Mouse (Mus musculus): ENCODE results near the gene Agfg1.
A peak's percentile ranks its signal among the peaks of the same experiment; 100 is the strongest.

Agfg1 gene

GRCm38 (mm10) chr1:82839296-82839613 is at the start of gene Agfg1:
TSS of gene Agfg1 (plus strand) at chr1:82839483.
- peak; percentile 97 for DNase-seq

- no peak for DNase-seq
Observed at GRCm38 (mm10) chr1:82791105-82791504, 48.2 kb upstream of the Agfg1 start.

GRCm38 (mm10) chr1:82792238-82792637 is 47.0 kb upstream of the Agfg1 start:
- DNase-seq, result no peak

- no peak for DNase-seq
Observed at GRCm38 (mm10) chr1:82793110-82793509, 46.2 kb upstream of the Agfg1 start.

GRCm38 (mm10) chr1:82793986-82794385 is 45.3 kb upstream of the Agfg1 start:
- no peak for DNase-seq

GRCm38 (mm10) chr1:82795211-82795610 is 44.1 kb upstream of the Agfg1 start:
- no peak for DNase-seq

- DNase-seq, result peak; percentile 61
Observed at GRCm38 (mm10) chr1:82795702-82796443, 43.4 kb upstream of the Agfg1 start.

GRCm38 (mm10) chr1:82797088-82797487 is 42.2 kb upstream of the Agfg1 start:
- DNase-seq, result no peak

- peak; percentile 27 for DNase-seq
Observed at GRCm38 (mm10) chr1:82798304-82798703, 41.0 kb upstream of the Agfg1 start.

GRCm38 (mm10) chr1:82798922-82799321 is 40.4 kb upstream of the Agfg1 start:
- DNase-seq, result peak; percentile 40

GRCm38 (mm10) chr1:82801105-82801783 is 38.0 kb upstream of the Agfg1 start:
- DNase-seq, result no peak

- DNase-seq, result no peak
Observed at GRCm38 (mm10) chr1:82803608-82804007, 35.7 kb upstream of the Agfg1 start.

GRCm38 (mm10) chr1:82804059-82804458 is 35.2 kb upstream of the Agfg1 start:
- no peak for DNase-seq

- DNase-seq, result peak; percentile 31
Observed at GRCm38 (mm10) chr1:82806391-82806790, 32.9 kb upstream of the Agfg1 start.

GRCm38 (mm10) chr1:82807206-82807605 is 32.1 kb upstream of the Agfg1 start:
- DNase-seq, result no peak

GRCm38 (mm10) chr1:82808564-82808963 is 30.7 kb upstream of the Agfg1 start:
- no peak for DNase-seq

- no peak for DNase-seq
Observed at GRCm38 (mm10) chr1:82811766-82812165, 27.5 kb upstream of the Agfg1 start.

GRCm38 (mm10) chr1:82815941-82816716 is 23.2 kb upstream of the Agfg1 start:
- peak; percentile 36 for DNase-seq

GRCm38 (mm10) chr1:82819366-82819765 is 19.9 kb upstream of the Agfg1 start:
- DNase-seq, result no peak

GRCm38 (mm10) chr1:82820179-82820578 is 19.1 kb upstream of the Agfg1 start:
- DNase-seq, result no peak

- DNase-seq, result no peak
Observed at GRCm38 (mm10) chr1:82820626-82821186, 18.6 kb upstream of the Agfg1 start.

- DNase-seq, result no peak
Observed at GRCm38 (mm10) chr1:82821846-82822245, 17.4 kb upstream of the Agfg1 start.

GRCm38 (mm10) chr1:82824147-82824546 is 15.1 kb upstream of the Agfg1 start:
- DNase-seq, result no peak

Measured in lung, postnatal 10 days (tissue).